Mouse (Mus musculus) left cerebral cortex, adult 8-10 months (tissue): ENCODE measurements at regions not wholly inside any gene's neighbourhood (a gene's known extent, or its start where the extent isn't known, plus 50 kb on each side); places are given as distances from the start of the nearest gene placed in this dataset.
"Not testable (repeated sequence)": the region's sequence is repeated elsewhere in the genome, so short reads cannot be mapped to it uniquely, and the experiment has no call there.

Source experiments
- DNase-seq, 2 experiments: peaks; one replicate each; pipeline ENCODE4 v3.0.0; 2022; ENCODE audit warnings: low spot score in 2 of 2

DNA sequence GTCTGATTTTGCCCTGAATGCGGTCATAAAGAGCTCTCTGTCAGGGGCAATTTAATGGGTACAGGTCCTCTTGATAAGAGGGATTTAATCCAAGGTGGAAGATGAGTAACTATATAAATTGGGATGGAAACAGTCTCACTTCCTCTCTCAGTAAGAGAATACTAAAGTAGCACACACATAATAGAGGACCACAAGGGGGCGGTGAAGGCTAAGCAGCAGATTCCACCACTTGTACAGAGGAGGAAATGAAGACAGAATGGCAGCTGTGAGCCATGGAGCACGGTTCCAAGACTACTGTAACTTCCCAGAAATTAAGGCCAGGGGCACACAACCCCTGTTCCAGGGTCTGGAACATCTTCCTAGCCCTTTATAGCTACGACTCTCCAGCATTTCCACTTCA, 262.6 kb upstream of the Ywhaq start:
- DNase-seq, result not testable (repeated sequence)

DNA sequence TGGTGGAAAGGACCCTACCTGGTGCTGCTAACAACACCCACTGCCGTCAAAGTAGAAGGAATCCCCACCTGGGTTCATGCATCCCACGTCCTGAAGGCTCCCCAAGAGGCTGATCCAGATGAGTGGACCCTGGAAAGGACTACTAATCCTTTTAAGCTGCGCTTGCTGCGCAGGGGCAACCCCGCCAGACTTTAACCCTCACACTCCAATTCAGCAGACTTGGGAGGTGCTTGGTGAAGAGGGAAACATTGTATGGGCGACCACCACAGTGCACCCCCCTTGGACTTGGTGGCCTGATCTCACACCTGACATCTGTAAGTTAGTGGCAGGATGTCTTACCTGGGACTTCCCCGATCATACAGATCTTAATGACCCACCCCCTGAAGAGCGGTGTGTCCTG, 231.9 kb upstream of the Ywhaq start:
- DNase-seq, result not testable (repeated sequence)

GRCm38 (mm10) chr12:21613781-21614180, 196.3 kb upstream of the Ywhaq start:
- peak; percentile 5 to 75 for DNase-seq

GRCm38 (mm10) chr12:21568415-21569040, 151.1 kb upstream of the Ywhaq start:
- no peak for DNase-seq

DNA sequence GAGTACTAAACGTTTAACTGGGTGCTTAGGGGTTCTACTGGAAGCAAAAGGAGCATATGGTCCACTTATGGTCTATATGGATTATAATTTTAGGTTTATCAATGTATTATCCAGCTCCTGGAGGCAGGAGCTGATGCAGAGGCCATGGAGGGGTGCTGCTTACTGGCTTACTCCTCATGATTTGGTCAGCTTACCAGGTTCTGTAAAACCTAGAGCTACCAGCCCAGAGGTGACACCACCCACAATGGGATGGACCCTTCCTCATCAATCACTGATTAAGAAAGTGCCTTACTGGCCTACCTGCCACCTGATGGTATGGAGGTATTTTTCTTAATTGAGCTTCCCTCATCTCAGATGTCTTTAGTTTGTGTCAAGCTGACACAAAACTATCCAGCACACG, 126.5 kb upstream of the Ywhaq start:
- not testable (repeated sequence) for DNase-seq

DNA sequence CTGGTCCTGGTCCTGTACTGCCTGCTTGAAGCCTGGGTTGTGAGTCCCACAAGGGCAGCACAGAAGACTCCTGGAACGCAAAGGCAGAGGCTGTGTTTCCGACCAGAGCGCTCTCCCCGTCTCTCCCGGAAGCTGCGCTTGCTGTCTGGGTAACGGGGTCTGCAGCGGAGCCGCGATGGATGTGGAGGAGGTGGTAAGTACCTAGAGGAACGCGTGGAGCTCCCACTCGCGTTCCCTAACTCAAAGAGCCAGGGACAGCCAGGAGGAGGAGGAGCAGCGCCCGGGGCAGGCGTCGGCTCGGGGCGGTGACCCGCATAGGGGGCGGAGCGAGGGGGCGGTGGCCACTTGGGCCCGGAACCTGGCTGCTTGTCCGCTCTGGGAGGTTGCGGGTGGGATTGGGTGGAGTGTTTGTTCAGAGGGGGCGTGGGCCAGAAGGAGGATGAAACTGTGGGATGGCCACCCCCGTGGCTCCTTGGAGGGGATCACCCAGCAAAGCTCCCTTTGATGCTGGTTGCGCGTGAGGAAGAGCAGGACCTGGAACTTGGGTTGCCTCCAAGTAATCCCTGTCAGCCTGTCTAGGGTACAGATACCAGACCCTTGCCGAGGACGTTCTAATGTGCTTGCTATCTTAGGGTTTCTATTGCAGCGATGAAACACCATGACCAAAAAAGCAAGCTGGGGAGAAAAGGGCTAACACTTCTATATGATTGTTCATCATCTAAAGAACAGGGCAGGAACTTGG, 125.9 kb upstream of the Ywhaq start:
- peak; percentile 46 to 52 for DNase-seq

- DNase-seq, result no peak
Measured at GRCm38 (mm10) chr12:21531766-21532165, 114.3 kb upstream of the Ywhaq start.

DNA sequence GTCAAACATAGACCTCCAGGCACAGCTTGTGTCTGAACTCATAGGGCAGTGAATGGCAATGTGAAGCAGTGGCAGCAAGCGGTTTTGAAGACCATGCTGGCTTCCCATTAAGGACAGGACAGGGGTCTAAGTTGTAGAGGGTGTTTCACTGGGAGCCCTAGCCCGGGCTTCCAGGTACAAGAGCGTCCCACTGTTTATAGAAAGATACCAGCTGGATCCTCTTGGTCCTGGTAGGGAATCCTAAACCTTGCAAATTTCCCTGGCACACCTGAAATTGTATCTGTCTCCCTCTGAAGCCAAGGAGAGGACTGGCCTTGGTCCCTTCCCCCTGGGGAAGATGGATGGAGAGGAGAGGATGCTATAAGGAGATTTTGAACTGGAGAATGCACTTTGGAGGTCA, 111.9 kb upstream of the Ywhaq start:
- DNase-seq, result not testable (repeated sequence)

GRCm38 (mm10) chr12:21527336-21527735, 109.9 kb upstream of the Ywhaq start:
- DNase-seq, result not testable (repeated sequence)

DNA sequence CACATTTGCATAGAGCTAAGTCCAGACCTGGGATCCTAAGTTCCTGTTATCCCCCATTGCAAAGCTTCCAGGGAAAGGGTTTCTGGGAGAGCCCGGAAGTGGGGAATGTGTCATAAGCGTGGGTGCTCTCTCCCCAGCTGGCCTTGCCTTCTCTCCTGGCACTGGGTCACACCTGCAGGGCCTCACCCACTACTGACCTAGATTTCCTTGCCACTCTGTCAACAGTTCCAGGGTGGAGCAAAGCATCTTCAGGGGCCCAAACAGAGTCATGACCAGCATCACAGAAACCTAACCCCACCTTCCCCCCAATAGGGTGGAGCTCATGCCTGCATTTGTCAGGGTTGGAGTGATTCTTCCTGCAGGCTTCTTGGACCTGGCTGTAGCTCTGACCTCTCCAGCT, 109.5 kb upstream of the Ywhaq start:
- not testable (repeated sequence) for DNase-seq

GRCm38 (mm10) chr12:21525567-21525966, 108.1 kb upstream of the Ywhaq start:
- DNase-seq, result not testable (repeated sequence)

GRCm38 (mm10) chr12:21522621-21523020, 105.2 kb upstream of the Ywhaq start:
- no peak for DNase-seq

DNA sequence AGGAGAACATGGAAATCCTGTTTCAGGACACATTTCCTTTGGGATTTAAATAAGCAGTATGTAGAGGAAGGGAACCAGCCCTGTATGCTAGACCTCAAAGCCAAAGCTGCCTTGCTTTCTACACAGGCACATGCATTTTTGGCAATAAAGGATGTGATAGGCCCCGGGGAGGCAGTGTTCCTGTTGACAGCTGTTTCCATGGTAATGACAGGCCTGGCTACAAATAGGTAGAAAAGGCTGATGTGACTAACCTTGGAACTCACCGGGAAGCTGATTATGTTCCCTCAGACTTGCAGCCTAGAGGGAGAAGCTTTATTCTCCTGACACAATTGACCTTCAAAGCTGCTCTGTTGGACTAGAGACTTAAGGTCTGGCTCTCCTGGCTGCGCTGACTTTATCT, 101.6 kb upstream of the Ywhaq start:
- DNase-seq, result peak in 1 of 2 experiments; percentile 6

- DNase-seq, result peak; percentile 6 to 68
Measured at GRCm38 (mm10) chr12:21512736-21513135, 95.3 kb upstream of the Ywhaq start.

GRCm38 (mm10) chr12:21511043-21511665, 93.7 kb upstream of the Ywhaq start:
- DNase-seq, result peak; percentile 60 to 88

- no peak for DNase-seq
Measured at GRCm38 (mm10) chr12:21507080-21507479, 89.6 kb upstream of the Ywhaq start.

DNA sequence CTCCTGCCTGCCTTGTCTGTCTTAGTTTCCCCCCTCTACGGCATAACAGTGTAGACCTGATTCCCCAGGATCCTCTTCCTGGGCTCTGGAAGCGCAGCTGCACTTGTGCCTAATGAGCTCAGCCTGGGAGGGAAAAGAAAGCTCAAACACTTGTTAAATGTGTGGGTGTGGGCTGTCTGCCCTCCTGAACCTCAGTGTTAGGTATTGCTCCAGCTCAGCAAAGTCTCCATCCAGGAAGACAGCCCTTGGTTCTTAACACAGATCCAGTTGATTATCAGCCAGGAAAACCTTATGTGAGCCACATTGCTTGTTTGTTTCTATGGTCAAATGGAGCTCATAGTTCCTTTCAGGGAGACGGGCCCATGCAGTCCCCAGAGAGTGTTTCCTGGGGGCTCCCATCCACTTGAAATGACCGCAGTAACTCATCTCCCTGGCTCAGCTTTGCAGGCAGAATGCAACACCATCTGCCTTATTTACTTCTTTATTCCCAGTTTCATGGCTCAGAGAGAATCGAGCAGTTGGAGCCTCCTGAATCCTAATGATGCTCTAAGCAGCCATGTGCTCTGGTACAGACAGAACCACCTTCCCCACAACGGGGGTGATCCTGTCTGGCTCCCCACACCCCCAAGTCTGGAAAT, 88.4 kb upstream of the Ywhaq start:
- no peak for DNase-seq

- no peak for DNase-seq
Measured at GRCm38 (mm10) chr12:21503250-21503649, 85.8 kb upstream of the Ywhaq start.

- DNase-seq, result no peak
Measured at GRCm38 (mm10) chr12:21496974-21497373, 79.5 kb upstream of the Ywhaq start.

DNA sequence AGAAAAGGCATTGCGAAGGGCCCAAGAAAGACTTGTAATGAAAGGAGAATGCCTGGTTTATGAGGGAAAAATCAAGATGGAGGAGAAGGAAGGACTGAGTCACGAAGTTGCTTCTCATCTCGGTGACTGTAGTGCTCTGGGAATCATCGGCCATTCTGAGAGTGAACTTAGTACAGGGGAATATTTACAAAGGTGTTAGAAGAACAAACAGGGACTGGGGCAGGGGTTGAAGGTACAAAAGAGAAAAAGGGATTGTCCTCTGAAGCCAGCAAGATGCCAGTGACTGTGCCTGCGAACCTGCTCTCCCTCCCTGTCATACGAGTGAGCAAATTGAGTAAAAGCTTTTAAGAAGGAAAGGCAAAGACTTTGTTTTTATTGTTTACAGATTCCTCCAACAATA, 78.1 kb upstream of the Ywhaq start:
- no peak for DNase-seq

DNA sequence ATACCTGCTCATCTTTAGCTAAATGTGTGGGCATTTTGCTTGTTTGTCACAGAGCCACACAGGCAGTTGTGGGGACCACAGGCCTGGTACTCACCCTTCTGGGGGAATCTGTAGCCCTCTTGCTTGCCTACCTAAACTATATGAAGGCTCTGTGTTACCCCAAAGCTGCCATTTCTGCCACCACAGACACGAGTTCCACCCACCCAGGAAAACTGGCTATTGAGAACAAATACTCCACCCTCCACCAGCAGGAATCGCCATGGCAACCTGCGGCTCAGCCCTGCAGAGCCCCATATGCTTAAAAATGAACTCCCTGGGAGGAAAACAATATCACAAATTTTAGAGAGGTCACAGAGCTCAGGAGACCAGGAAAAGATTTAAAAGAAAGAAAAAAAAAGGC, 76.0 kb upstream of the Ywhaq start:
- DNase-seq, result no peak
